ENCODE assay signal across 17 mouse cellular contexts in genomic region chr9:120751686-120752484, GRCm38 (mm10).
DNase-seq lines count a peak whose midpoint lies in the region; ATAC-seq and TF ChIP-seq lines count a peak whose summit lies in the region.
"Had no signal": no experiment of that assay in that cellular context is flagged by ENCODE, and none has a peak within 500 bp of the region (broad histone marks: within the 10 kb centered on the region; RNA-seq: fewer than 3 reads in every experiment).

No protein-coding gene starts in this region.

- no peak for DNase-seq in heart, adult 9 months (ENCODE audit: low spot score in 2 of 2)
- DNase-seq in kidney, postnatal 36 days: peak; percentile 50 to 57
- DNase-seq in brain, embryonic 14.5 days (ENCODE audit: low read depth): peak; percentile 89
- peak; percentile 80 for DNase-seq in midbrain, embryonic 14.5 days
- DNase-seq in frontal cortex, adult 2 months (ENCODE audit: extremely low spot score in 1 of 2, low spot score in 1 of 2): no peak
- no peak for DNase-seq in layer of hippocampus, postnatal 10 days (ENCODE audit: low spot score in 2 of 2)
- DNase-seq: adrenal gland, adult 8-10 months; B cell, adult 2 months; cerebellum, adult 9-10 months; embryo, embryonic 11 days; lung, adult 18-20 months; right cerebral cortex, postnatal 4 days; thymus, postnatal 4 days had no signal

- no peaks in the 10 kb centered on the region for H3K9me3 ChIP-seq in heart, embryonic 15.5 days (replicated peaks)
- H3K9me3 ChIP-seq in kidney, embryonic 16.5 days (ENCODE audit: low read length): peaks cover 9% of the 10 kb centered on the region; the same call in 1 of the 2 replicates
- H3K9me3 ChIP-seq in midbrain, embryonic 14.5 days (ENCODE audit: control insufficient read depth, low read length): no peaks in the 10 kb centered on the region
- H3K9me3 ChIP-seq: heart, embryonic 10.5 days had no signal

- peaks cover 10% of the 10 kb centered on the region; the same call in 1 of the 2 replicates for H3K4me1 ChIP-seq in heart, embryonic 15.5 days (replicated peaks)
- H3K4me1 ChIP-seq in kidney, embryonic 16.5 days (ENCODE audit: insufficient read depth, low read length): no peaks in the 10 kb centered on the region
- H3K4me1 ChIP-seq in midbrain, embryonic 14.5 days (ENCODE audit: control insufficient read depth, insufficient read depth, low read length): peaks cover 16% of the 10 kb centered on the region

- H3K36me3 ChIP-seq in heart, embryonic 15.5 days: no peaks in the 10 kb centered on the region
- no peaks in the 10 kb centered on the region for H3K36me3 ChIP-seq in kidney, embryonic 16.5 days (ENCODE audit: insufficient read depth, low read length)
- H3K36me3 ChIP-seq in midbrain, embryonic 14.5 days (ENCODE audit: control insufficient read depth, insufficient read depth, low read length): no peaks in the 10 kb centered on the region
- H3K36me3 ChIP-seq: heart, embryonic 10.5 days had no signal

- no peak overlapping the region for H3K27ac ChIP-seq in heart, embryonic 15.5 days
- H3K27ac ChIP-seq in kidney, embryonic 16.5 days (ENCODE audit: low read length): no peak overlapping the region
- H3K27ac ChIP-seq in midbrain, embryonic 14.5 days (replicated peaks; ENCODE audit: low read depth, low read length): no peak overlapping the region
- H3K27ac ChIP-seq: heart, embryonic 10.5 days had no signal

- H3K4me2 ChIP-seq in heart, embryonic 15.5 days: no peak overlapping the region
- no peak overlapping the region for H3K4me2 ChIP-seq in kidney, embryonic 16.5 days (replicated peaks; ENCODE audit: low read depth, low read length)
- H3K4me2 ChIP-seq in midbrain, embryonic 14.5 days (ENCODE audit: low read length): no peak overlapping the region

- no peak for TF ChIP-seq POLR2A in brain, embryonic 14.5 days (IDR thresholded peaks at IDR 0.05; ENCODE audit: borderline replicate concordance, extremely low read depth, insufficient read depth, insufficient read length, poor library complexity, severe bottlenecking)

- no peaks in the 10 kb centered on the region for H3K27me3 ChIP-seq in heart, embryonic 15.5 days
- H3K27me3 ChIP-seq in kidney, embryonic 16.5 days (ENCODE audit: insufficient read depth, low read length): no peaks in the 10 kb centered on the region
- no peaks in the 10 kb centered on the region for H3K27me3 ChIP-seq in midbrain, embryonic 14.5 days (ENCODE audit: control insufficient read depth, insufficient read depth, low read length)

- no peak overlapping the region for H3K9ac ChIP-seq in heart, embryonic 15.5 days
- no peak overlapping the region for H3K9ac ChIP-seq in kidney, embryonic 16.5 days (replicated peaks; ENCODE audit: low read length)
- H3K9ac ChIP-seq in midbrain, embryonic 14.5 days (replicated peaks; ENCODE audit: low read length): no peak overlapping the region

- no peak overlapping the region for H3K4me3 ChIP-seq in heart, embryonic 15.5 days
- H3K4me3 ChIP-seq in kidney, embryonic 16.5 days (ENCODE audit: low read length): no peak overlapping the region
- H3K4me3 ChIP-seq in midbrain, embryonic 14.5 days (replicated peaks; ENCODE audit: low read depth, low read length): no peak overlapping the region
- H3K4me3 ChIP-seq: erythroblast, embryonic 14.5 days; heart, embryonic 10.5 days had no signal

- no peak for TF ChIP-seq CTCF in brain, embryonic 14.5 days (IDR thresholded peaks at IDR 0.05; ENCODE audit: borderline replicate concordance, extremely low read depth, insufficient read depth, insufficient read length)

- ATAC-seq in heart, embryonic 15.5 days (replicated peaks; ENCODE audit: insufficient number of reproducible peaks, insufficient read depth, low FRiP score, low read depth): 0 out of 2 replicates have a peak, but pooled peaks have one; percentile 47
- ATAC-seq in kidney, embryonic 16.5 days (ENCODE audit: low FRiP score, low TSS enrichment): no peak
- peak; percentile 40; the same call in 1 of the 2 replicates for ATAC-seq in midbrain, embryonic 14.5 days (ENCODE audit: low FRiP score, low TSS enrichment)

- whole genome bisulfite sequencing in heart, embryonic 15.5 days: 88% methylated on average over 5 of the region's 5 CpGs
- 90% methylated on average over 5 of the region's 5 CpGs for WGBS in kidney, embryonic 16.5 days
- 77% methylated on average over 5 of the region's 5 CpGs for WGBS in midbrain, embryonic 14.5 days

Comparison
In these comparisons a context has a peak if more than half of its experiments do, and no peak if none do; other contexts are left out.
1. DNase-seq: peak in kidney, postnatal 36 days (2 of 2), brain, embryonic 14.5 days (single experiment) and midbrain, embryonic 14.5 days (single experiment); none in heart, adult 9 months (0 of 2), frontal cortex, adult 2 months (0 of 2) and layer of hippocampus, postnatal 10 days (0 of 2).